Mouse (Mus musculus) ES-E14 (cell line): ENCODE measurements around the gene Tnfrsf26. TPM values are rescaled to one million over a fixed set of nuclear protein-coding genes. Genes with fewer than 3 reads are reported as not detected.

ENCODE experiments used
- DNase-seq: peaks from one replicate; pipeline ENCODE4 v3.0.0-alpha.2; 2013; ENCODE audit warnings: low read depth, low spot score
- H3K27ac ChIP-seq: 2 replicates; pipeline ENCODE4 v1.5.1; 2012; ENCODE audit warnings: low read depth, mild to moderate bottlenecking, low read length, moderate library complexity, mixed read lengths; ENCODE audit not compliant: poor library complexity, insufficient read depth, severe bottlenecking
- H3K36me3 ChIP-seq: 2 replicates; pipeline ENCODE4 v1.6.1; 2012; ENCODE audit warnings: mild to moderate bottlenecking, low read length, moderate library complexity, mixed read lengths; ENCODE audit not compliant: control insufficient read depth, poor library complexity, insufficient read depth, severe bottlenecking
- H3K4me1 ChIP-seq, 2 experiments: fragments of 150-350 bp in 1 of 2; sonication (generic) in 1 of 2; 2 replicates each; pipeline ENCODE4 v1.6.1; 2012; ENCODE audit warnings: low read length in 2 of 2, mild to moderate bottlenecking in 1 of 2, mixed read lengths in 1 of 2; ENCODE audit not compliant: control insufficient read depth in 2 of 2, insufficient read depth in 2 of 2, poor library complexity in 1 of 2
- H3K4me3 ChIP-seq, 2 experiments: fragments of 150-350 bp in 1 of 2; sonication (generic) in 1 of 2; 2 replicates each; pipeline ENCODE4 v1.5.1; 2012; ENCODE audit warnings: low read length in 2 of 2, low read depth in 1 of 2, mild to moderate bottlenecking in 1 of 2, mixed read lengths in 1 of 2; ENCODE audit not compliant: insufficient read depth in 1 of 2, poor library complexity in 1 of 2, severe bottlenecking in 1 of 2
- H3K9ac ChIP-seq: 2 replicates; pipeline ENCODE4 v1.6.1; 2012; ENCODE audit warnings: low read depth, mild to moderate bottlenecking, low read length, mixed read lengths; ENCODE audit not compliant: poor library complexity, insufficient read depth, severe bottlenecking
- H3K9me3 ChIP-seq: fragments of 150-350 bp; sonication (generic); 2 replicates; pipeline ENCODE4 v1.6.1; 2012; ENCODE audit warnings: low read depth, mild to moderate bottlenecking, low read length; ENCODE audit not compliant: control insufficient read depth, insufficient read depth
- CHD2 ChIP-seq: IDR thresholded peaks from 2 replicates; pipeline ENCODE4 v1.6.1; 2014; ENCODE audit warnings: mild to moderate bottlenecking, low read depth, low read length, inconsistent platforms
- HCFC1 ChIP-seq: IDR thresholded peaks from 2 replicates; pipeline ENCODE4 v1.6.1; 2012; ENCODE audit warnings: low read length, inconsistent platforms, borderline replicate concordance; ENCODE audit not compliant: insufficient read depth
- MAFK ChIP-seq: IDR thresholded peaks from 2 replicates; pipeline ENCODE4 v1.6.1; 2014; ENCODE audit warnings: mild to moderate bottlenecking, low read depth, low read length, inconsistent platforms; ENCODE audit not compliant: insufficient read depth
- ZC3H11A ChIP-seq: IDR thresholded peaks from 2 replicates; pipeline ENCODE4 v1.6.1; 2012; ENCODE audit warnings: low read depth, mild to moderate bottlenecking, inconsistent platforms, low read length, borderline replicate concordance
- ZNF384 ChIP-seq: IDR thresholded peaks from 2 replicates; pipeline ENCODE4 v1.6.1; 2012; ENCODE audit warnings: low read depth, low read length, inconsistent platforms
- in situ Hi-C, 2 experiments: fragments of 600-800 bp; cut with MboI; formaldehyde crosslinking; loops; one replicate each; pipeline ENCODE4 v1.15.1; 2025; ENCODE audit warnings: low sequenced_read_pairs in 2 of 2, inconsistent platforms in 1 of 2; ENCODE audit not compliant: unreplicated experiment in 2 of 2
- total RNA-seq: library from RNA; depleted of rRNA; stranded (reverse); fragments of 300-350 nt; gene quantifications from 2 replicates; pipeline ENCODE4 v1.2.3, GENCODE M21; 2012

Tnfrsf26 gene
- total RNA-seq, 1 experiment, result 0.18 TPM

DNA sequence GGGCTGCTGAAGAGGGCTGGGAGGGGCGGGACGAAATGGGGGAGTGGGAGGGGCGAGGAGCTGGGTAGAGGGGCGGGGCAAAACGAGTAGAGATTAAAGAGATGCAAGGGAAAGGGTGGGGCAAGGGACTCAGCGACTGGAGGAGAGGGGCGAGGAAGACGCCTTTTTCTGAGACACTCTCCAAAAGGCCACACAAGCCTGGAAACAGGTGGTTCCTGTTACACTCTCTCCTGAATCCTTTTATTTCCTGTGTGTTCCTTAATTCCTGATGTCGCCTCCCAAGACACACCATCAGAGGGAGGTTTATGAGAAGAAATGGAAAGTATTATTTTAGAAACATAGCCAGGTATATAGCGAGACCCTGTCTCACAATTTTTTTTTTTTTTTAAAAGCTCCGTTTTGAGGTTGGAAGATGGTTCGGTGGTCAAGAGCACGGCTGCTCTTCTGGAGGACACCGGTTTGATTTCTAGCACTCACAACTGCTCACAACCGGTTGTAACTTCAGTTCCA, 28.2 kb downstream of the Tnfrsf26 start:
- Histone ChIP-seq H3K36me3 (peaks cover 22% of the 10 kb centered on the region), H3K27ac (no peak overlapping the region), H3K4me1 (peaks cover 4 to 9% of the 10 kb centered on the region in 2 experiments; a peak in 3 of 4 replicates), H3K9ac (no peak overlapping the region; the same call in 1 of the 2 replicates), H3K9me3 (no peaks in the 10 kb centered on the region), H3K4me3 (peak overlapping the region; percentile 11 to 100; a peak in 2 of 4 replicates)
- in situ Hi-C loops, result loop anchor here in 1 of 2 experiments (10.0 kb wide), 1 partner anchor 95 kb away; no protein-coding TSS in a partner anchor
- DNase-seq, result peak; percentile 95
- TF ChIP-seq HCFC1 (no peak), MAFK (no peak), ZNF384 (no peak), ZC3H11A (no peak), CHD2 (no peak)

DNA sequence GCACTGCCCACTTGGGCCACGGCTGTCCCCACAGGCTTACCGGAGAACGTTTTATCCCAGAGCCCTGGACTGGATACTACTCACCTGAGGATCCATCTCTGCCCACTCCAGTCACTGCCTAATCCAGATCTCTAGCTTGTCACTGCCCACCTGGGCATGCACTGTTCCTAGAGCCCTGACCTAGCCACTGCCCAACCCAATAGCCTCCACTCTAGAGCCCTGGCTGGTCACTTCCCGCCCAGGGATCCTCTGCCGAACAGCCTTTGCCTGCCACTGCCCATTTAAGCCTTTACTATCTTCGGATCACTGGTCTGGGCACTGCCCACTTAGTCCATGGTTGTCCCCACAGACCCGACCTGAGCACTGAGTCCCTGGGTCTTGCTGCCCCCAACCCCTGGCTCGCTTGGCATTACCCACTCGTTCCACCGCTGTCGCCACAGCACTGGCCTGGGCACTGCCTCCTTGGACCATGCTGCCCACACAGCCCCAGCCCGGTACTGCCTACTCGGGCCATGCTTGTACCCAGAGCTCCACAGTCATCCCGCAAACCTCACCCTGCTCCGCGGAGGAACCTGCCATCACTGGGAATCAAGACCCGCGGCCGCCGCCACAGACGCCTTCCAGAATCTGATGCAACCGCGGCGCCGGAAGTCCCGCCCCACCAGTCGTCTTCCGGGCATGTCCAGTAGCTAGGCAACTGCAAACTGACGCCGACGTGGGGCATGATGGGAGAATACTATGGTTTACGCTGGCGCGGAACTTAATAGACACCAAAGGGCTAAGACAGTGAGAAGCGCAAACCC, 28.9 kb downstream of the Tnfrsf26 start, which contains the start of gene Cars:
Gene Cars (minus strand): TSS at position 663 of the 803 bp plus-strand sequence.
- peak; percentile 71; the same call in 1 of the 2 replicates for TF ChIP-seq HCFC1
- no peak for TF ChIP-seq ZC3H11A
- no peak for TF ChIP-seq MAFK
- TF ChIP-seq ZNF384, result no peak
- TF ChIP-seq CHD2, result 0 out of 2 replicates have a peak, but pooled peaks have one; percentile 26
- Histone ChIP-seq H3K9me3 (no peaks in the 10 kb centered on the region), H3K27ac (peak within 1 kb of the TSS; percentile 42; the same call in 1 of the 2 replicates), H3K36me3 (peaks cover 25% of the 10 kb centered on the region), H3K4me3 (peak within 1 kb of the TSS; percentile 84 to 100), H3K9ac (peak within 1 kb of the TSS; percentile 89), H3K4me1 (peaks cover 4 to 9% of the 10 kb centered on the region in 2 experiments; a peak in 3 of 4 replicates)
- no peak for DNase-seq
- in situ Hi-C loops, result loop anchor here in 1 of 2 experiments (10.0 kb wide), 1 partner anchor 95 kb away; no protein-coding TSS in a partner anchor

DNA sequence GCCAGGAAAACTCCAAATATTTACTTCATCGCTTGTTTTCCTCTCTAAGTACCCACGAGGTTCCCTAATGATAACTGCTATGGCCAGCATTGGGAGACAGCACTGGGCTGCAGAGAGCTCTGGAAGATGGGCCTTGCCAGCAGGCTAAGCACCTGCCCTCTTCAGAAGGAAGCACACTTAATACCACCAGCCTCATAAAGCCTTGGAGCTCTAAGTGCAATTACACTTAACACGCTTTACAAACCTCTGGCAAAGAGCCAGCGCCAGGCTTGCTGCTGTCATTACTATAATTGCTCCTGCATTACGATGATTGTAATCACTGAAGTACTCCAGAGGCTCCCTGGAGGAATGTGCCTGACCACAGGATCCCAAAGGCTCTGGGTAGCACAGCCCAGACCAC, 33.7 kb downstream of the Tnfrsf26 start:
- Histone ChIP-seq H3K9ac (no peak overlapping the region), H3K4me1 (peaks cover 10 to 11% of the 10 kb centered on the region in 2 experiments; a peak in 2 of 4 replicates), H3K36me3 (peaks cover 57% of the 10 kb centered on the region), H3K4me3 (no peak overlapping the region), H3K9me3 (no peaks in the 10 kb centered on the region), H3K27ac (no peak overlapping the region)
- no peak for TF ChIP-seq ZNF384
- in situ Hi-C loops, result no loop called here
- DNase-seq, result no peak

DNA sequence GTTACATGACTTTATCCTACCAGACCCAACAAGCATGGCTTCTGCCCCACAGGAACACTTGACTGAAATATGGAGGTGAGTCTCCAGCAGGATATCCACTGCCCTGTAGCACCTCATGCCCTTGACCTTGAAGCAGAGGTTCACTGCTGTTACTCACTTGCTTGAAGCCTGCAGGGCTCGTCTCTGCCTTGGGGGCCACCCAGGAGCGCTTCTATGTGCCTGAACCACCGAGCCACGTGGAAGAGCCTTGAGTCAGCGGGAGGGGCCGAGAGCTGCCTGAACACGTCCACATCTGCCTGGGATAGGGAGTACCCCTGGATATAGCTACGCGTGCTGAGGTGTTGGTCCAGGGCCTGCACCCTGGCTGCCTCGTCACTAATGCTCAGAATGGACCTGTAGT, 36.3 kb downstream of the Tnfrsf26 start:
- peaks cover 75% of the 10 kb centered on the region for H3K36me3 ChIP-seq

More for the DNA sequence above, 36.3 kb downstream of the Tnfrsf26 start:
- TF ChIP-seq ZC3H11A (no peak), HCFC1 (no peak), ZNF384 (no peak), MAFK (no peak), CHD2 (no peak)
- H3K4me3 ChIP-seq, result 0 out of 4 replicates have a peak overlapping the region, but pooled peaks of 1 of the 2 experiments have one; percentile 26
- peak overlapping the region; percentile 57; the same call in 1 of the 2 replicates for H3K27ac ChIP-seq
- in situ Hi-C loops, result no loop called here
- no peak for DNase-seq
- H3K4me1 ChIP-seq, result peaks cover 6 to 15% of the 10 kb centered on the region in 2 experiments; a peak in 2 of 4 replicates
- H3K9ac ChIP-seq, result peak overlapping the region; percentile 60; the same call in 1 of the 2 replicates
- H3K9me3 ChIP-seq, result no peaks in the 10 kb centered on the region
